Mouse (Mus musculus) liver, postnatal 0 days (tissue): ENCODE measurements around the gene Megf9. TPM values are rescaled to one million over a fixed set of nuclear protein-coding genes. Genes with fewer than 3 reads are reported as not detected.

Source experiments
- ATAC-seq: fragments of 200-750 bp; cut with Nextera tagmentation; 2 replicates; pipeline ENCODE4 v1.8.0; 2017; ENCODE audit warnings: mild to moderate bottlenecking, moderate library complexity
- DNase-seq: peaks from one replicate; pipeline ENCODE4 v3.0.0-alpha.2; 2016
- H3K27ac ChIP-seq: fragments of 300-500 bp; sonication (generic); 2 replicates; pipeline ENCODE4 v1.5.1; 2014; ENCODE audit warnings: antibody characterized with exemption, moderate library complexity, mild to moderate bottlenecking, low read depth
- H3K27me3 ChIP-seq: fragments of 300-500 bp; sonication (generic); 2 replicates; pipeline ENCODE4 v1.6.1; 2014; ENCODE audit warnings: low read length, control low read depth, mixed read lengths; ENCODE audit not compliant: insufficient read depth
- H3K36me3 ChIP-seq: fragments of 300-500 bp; sonication (generic); replicated peaks from 2 replicates; pipeline ENCODE4 v1.6.1; 2014; ENCODE audit warnings: mild to moderate bottlenecking, control low read depth, low read length, moderate library complexity, mixed read lengths; ENCODE audit not compliant: insufficient read depth
- H3K4me1 ChIP-seq: fragments of 300-500 bp; sonication (generic); 2 replicates; pipeline ENCODE4 v1.6.1; 2014; ENCODE audit warnings: antibody characterized with exemption, mild to moderate bottlenecking, control low read depth; ENCODE audit not compliant: insufficient read depth
- H3K4me2 ChIP-seq: fragments of 300-500 bp; sonication (generic); 2 replicates; pipeline ENCODE4 v1.6.1; 2014; ENCODE audit warnings: low read depth, mild to moderate bottlenecking, low read length, moderate library complexity, mixed read lengths
- H3K4me3 ChIP-seq: fragments of 300-500 bp; sonication (generic); 2 replicates; pipeline ENCODE4 v1.5.1; 2014; ENCODE audit warnings: low read depth, low read length
- H3K9ac ChIP-seq: fragments of 300-500 bp; sonication (generic); replicated peaks from 2 replicates; pipeline ENCODE4 v1.6.1; 2014; ENCODE audit warnings: mild to moderate bottlenecking, moderate library complexity
- H3K9me3 ChIP-seq: fragments of 300-500 bp; sonication (generic); 2 replicates; pipeline ENCODE4 v1.6.1; 2016; ENCODE audit warnings: mild to moderate bottlenecking, control low read depth, low read length, mixed read lengths
- CTCF ChIP-seq: sonication (generic); IDR thresholded peaks from 2 replicates; pipeline ENCODE4 v1.5.1; 2016; ENCODE audit warnings: antibody characterized with exemption, low read depth
- EP300 ChIP-seq: IDR thresholded peaks from 2 replicates; pipeline ENCODE4 v1.6.1; 2016; ENCODE audit warnings: antibody characterized with exemption, low read depth, mild to moderate bottlenecking
- WGBS: fragments of 180-500 bp; shearing (Covaris S2); extraction: QIAGEN DNeasy Blood & Tissue Kit; methylation state at CpG from one replicate; pipeline ENCODE4 v1.1.7; 2014; ENCODE audit not compliant: insufficient replicate concordance; 5-methylcytosine and 5-hydroxymethylcytosine counted together
- polyA plus RNA-seq: library from polyadenylated mRNA; unstranded; fragments of >200 nt; fragmentation: Nextera tagmentation; extraction: Ambion mirVana; gene quantifications from 2 replicates; pipeline ENCODE4 v1.2.1, GENCODE M21; 2015

Gene Megf9
- polyA plus RNA-seq, 1 experiment from 2014 or later, result 9.4 TPM

DNA sequence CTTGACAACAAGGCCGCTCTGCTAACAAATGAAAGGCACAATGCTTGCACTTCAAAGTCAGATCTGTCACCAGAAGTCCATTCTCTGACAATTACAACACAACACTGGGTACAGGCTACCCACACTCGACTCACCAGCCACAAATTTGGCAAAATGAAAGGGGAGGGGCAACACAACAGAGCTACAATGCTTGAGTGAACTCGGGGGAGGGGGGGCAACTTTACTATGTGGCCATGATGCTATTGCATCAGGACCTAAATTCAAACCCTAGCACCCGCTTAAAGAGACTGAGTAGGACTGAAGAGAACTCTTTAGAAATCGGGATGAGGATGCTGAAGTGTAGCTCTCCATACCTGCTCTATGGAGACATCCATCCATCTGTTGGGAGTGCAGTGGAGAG is 135.3 kb downstream of the Megf9 start:
- TF ChIP-seq EP300 (no peak), CTCF (no peak)
- H3K4me3 ChIP-seq, result no peak overlapping the region
- ATAC-seq, result no peak
- no peaks in the 10 kb centered on the region for H3K4me1 ChIP-seq
- DNase-seq, result no peak
- H3K27me3 ChIP-seq, result no peaks in the 10 kb centered on the region
- no peak overlapping the region for H3K27ac ChIP-seq
- H3K9me3 ChIP-seq, result no peaks in the 10 kb centered on the region
- WGBS, result 80% methylated on average over 5 of the region's 5 CpGs
- H3K36me3 ChIP-seq, result peaks cover 15% of the 10 kb centered on the region
- H3K4me2 ChIP-seq, result no peak overlapping the region
- H3K9ac ChIP-seq, result no peak overlapping the region

- no peak overlapping the region for H3K9ac ChIP-seq
- H3K27ac ChIP-seq, result no peak overlapping the region
- no peaks in the 10 kb centered on the region for H3K9me3 ChIP-seq
- DNase-seq (no peak), ATAC-seq (no peak)
- no peaks in the 10 kb centered on the region for H3K4me1 ChIP-seq
- H3K4me3 ChIP-seq, result no peak overlapping the region
- H3K27me3 ChIP-seq, result no peaks in the 10 kb centered on the region
- TF ChIP-seq CTCF, result no peak
- TF ChIP-seq EP300, result no peak
- H3K4me2 ChIP-seq, result no peak overlapping the region
- WGBS, result 85% methylated on average over 2 of the region's 2 CpGs
- peaks cover 15% of the 10 kb centered on the region for H3K36me3 ChIP-seq
Measured at GRCm38 (mm10) chr4:70399074-70399473, 135.7 kb downstream of the Megf9 start.

DNA sequence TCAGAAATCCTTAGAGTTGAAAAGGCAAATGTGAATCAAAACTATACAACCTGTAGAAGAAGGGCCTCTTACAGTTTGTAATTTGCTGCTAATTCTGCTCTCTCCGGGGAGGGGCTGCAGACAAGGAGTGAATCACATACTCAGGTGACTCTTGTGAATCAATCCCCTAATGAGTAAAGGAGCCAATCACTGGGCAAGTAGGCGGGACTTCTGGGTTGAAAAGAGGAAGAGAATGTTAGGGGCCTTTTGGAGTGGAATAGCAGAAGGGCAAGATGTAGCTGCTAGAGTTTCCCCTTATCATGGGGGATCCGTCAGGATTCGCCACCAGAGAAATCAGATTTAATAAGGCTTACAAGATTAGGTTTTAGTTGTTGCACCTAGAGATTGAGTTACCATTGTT is 136.7 kb downstream of the Megf9 start:
- ATAC-seq, result no peak

DNA sequence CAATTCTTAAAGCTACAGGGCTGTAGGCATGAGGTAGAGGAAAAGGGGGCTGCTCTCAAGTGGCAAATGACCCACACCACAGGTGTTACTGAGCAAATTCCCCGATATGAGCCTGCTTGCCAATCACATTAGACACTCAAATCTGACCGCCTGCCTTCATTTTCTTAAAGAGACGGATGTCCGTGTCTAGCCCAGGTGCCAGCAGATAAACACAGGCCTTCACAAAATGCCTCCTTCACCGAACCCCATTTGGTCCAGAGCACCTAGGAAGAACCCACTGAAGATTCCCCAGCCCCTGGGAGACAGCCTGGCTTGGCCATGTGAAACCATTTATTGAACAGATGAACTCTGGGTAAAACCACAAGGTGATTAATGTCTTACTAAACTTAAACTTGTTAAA is 138.1 kb downstream of the Megf9 start:
- H3K9me3 ChIP-seq, result no peaks in the 10 kb centered on the region
- DNase-seq, result no peak

More for the DNA sequence above, 136.7 kb downstream of the Megf9 start:
- Histone ChIP-seq H3K36me3 (peaks cover 11% of the 10 kb centered on the region), H3K4me2 (no peak overlapping the region), H3K4me3 (no peak overlapping the region), H3K4me1 (no peaks in the 10 kb centered on the region), H3K9ac (no peak overlapping the region), H3K9me3 (no peaks in the 10 kb centered on the region), H3K27me3 (no peaks in the 10 kb centered on the region), H3K27ac (no peak overlapping the region)
- no peak for TF ChIP-seq EP300
- no peak for TF ChIP-seq CTCF
- WGBS, result 73% methylated on average over 4 of the region's 4 CpGs
- DNase-seq, result no peak

DNA sequence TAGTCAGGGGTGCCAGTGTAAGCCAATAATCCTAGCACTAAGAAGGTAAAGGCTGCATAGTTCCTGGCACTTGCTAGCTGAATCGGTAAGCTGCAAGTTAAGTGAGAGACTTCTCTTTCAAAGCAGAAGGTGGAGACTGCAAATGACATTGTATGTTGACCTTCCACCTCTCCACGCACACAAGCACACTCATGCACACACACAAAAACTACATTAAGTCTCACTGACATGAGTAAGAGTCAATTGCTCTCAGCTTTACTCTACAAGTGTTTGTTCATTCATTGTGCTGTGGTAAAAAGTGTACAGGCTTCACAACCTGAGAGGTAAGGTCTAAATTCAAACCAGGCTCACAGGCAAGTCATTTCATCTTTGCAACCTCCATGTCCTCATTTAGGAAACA is 140.1 kb downstream of the Megf9 start:
- Histone ChIP-seq H3K4me1 (no peaks in the 10 kb centered on the region), H3K4me3 (no peak overlapping the region), H3K27ac (no peak overlapping the region), H3K27me3 (no peaks in the 10 kb centered on the region), H3K9ac (no peak overlapping the region), H3K9me3 (no peaks in the 10 kb centered on the region), H3K4me2 (no peak overlapping the region), H3K36me3 (0 out of 2 replicates have a peak, but pooled peaks cover 3% of the 10 kb centered on the region)
- no peak for TF ChIP-seq CTCF
- no peak for TF ChIP-seq EP300
- DNase-seq, result no peak
- no peak for ATAC-seq
- 93% methylated on average over 2 of the region's 2 CpGs for WGBS

More for the DNA sequence above, 138.1 kb downstream of the Megf9 start:
- Histone ChIP-seq H3K9ac (no peak overlapping the region), H3K27me3 (no peaks in the 10 kb centered on the region), H3K4me1 (no peaks in the 10 kb centered on the region), H3K4me3 (no peak overlapping the region), H3K27ac (no peak overlapping the region), H3K36me3 (peaks cover 11% of the 10 kb centered on the region), H3K4me2 (no peak overlapping the region)
- TF ChIP-seq CTCF, result no peak
- TF ChIP-seq EP300, result no peak
- 88% methylated on average over 5 of the region's 5 CpGs for WGBS
- no peak for ATAC-seq

DNA sequence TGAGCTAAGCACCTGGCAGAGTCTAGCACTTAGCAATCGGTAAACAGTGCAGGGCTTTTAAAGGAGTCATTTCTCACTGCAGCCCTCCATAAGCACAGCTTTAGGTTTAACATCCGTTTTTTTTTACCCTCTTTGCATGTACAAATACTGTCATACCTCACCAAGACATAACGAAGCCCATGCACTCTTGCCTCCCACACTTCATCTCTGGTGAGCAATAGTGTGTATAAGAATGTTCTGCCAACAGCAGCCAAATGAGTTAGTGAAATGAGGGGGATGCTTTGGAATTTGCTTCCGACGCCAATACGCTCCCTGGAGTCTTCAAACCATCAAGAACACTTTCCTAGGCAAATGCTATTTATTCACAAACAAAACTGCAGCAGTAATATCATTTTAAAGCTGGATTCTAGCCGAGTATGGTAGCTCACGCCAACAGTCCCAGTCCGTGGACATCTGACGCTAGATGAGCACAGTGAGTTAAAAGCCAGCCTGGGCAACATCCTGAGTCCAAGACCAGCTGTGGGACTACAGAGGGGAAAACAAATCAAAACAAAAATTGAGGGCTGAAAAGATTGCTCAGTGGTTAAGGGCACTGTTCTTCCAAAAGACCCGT is 142.9 kb downstream of the Megf9 start:
- Histone ChIP-seq H3K9me3 (no peaks in the 10 kb centered on the region), H3K27ac (no peak overlapping the region), H3K4me2 (no peak overlapping the region), H3K27me3 (no peaks in the 10 kb centered on the region), H3K36me3 (0 out of 2 replicates have a peak, but pooled peaks cover 4% of the 10 kb centered on the region), H3K4me3 (no peak overlapping the region), H3K9ac (no peak overlapping the region), H3K4me1 (no peaks in the 10 kb centered on the region)
- TF ChIP-seq CTCF (no peak), EP300 (no peak)
- no peak for ATAC-seq
- no peak for DNase-seq
- 82% methylated on average over 11 of the region's 11 CpGs for WGBS

DNA sequence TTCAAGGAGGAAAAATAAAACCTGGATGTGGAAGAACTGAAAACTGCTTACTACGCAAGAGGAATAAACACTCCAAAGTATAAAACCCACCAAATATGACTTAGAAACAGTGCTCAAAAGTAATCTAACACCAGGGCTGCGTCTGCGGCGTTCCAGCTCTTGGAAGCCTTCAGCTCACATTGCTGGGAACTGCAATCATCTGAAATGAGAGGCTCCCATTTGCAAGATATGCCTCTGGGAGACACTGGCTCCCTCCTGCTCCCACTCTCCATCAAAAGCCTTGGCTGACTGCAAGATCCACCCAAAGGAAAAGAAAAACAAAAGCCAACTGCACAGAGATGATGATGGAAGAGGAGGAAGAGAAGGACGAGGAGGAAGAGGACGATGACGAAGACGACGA is 143.7 kb downstream of the Megf9 start:
- TF ChIP-seq EP300 (no peak), CTCF (no peak)
- no peak overlapping the region for H3K4me3 ChIP-seq
- DNase-seq, result no peak
- H3K9ac ChIP-seq, result no peak overlapping the region
- H3K27ac ChIP-seq, result no peak overlapping the region
- ATAC-seq, result no peak
- no peaks in the 10 kb centered on the region for H3K27me3 ChIP-seq
- no peak overlapping the region for H3K4me2 ChIP-seq
- WGBS, result 87% methylated on average over 9 of the region's 9 CpGs
- no peaks in the 10 kb centered on the region for H3K9me3 ChIP-seq
- 0 out of 2 replicates have a peak, but pooled peaks cover 4% of the 10 kb centered on the region for H3K36me3 ChIP-seq
- H3K4me1 ChIP-seq, result no peaks in the 10 kb centered on the region
